Mouse (Mus musculus): ENCODE measurements at regions not wholly inside any gene's neighbourhood (a gene's known extent, or its start where the extent isn't known, plus 50 kb on each side); places are given as distances from the start of the nearest gene placed in this dataset.

GRCm38 (mm10) chr1:34642304-34642893, 62.9 kb downstream of the Amer3 start:
- DNase-seq = peak; percentile 88 to 92

DNA sequence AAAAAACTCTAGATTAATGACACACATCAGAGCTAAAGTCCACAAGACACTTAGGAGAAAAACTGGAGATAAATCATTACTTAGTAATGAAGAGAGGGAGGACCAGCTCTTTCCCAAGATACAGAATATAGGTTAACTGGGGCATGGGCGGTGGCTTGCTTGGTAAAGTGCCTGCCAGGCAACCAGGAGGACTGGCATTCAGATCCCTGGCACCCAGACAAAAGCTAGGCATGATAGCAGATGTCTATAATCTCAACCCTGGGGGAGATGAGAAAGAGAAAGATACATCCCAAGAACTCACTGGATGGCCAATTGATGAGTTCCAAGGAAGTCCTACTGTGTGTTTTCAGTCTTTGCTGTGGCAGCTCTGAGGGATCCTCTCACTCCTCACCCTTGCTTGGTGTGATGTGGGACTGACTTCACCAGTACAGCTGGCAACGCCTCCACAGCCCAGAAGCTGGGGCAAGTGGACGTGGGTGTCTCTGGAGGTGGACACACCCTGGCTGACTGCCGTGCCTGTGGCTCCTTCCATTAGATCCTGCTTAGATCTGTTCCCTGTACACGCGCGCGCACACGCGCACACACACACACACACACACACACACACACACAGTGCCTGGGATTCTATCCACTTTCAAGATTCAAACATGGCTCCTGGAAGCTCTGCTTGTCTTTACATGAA, 74.6 kb downstream of the Amer3 start:
- DNase-seq = peak; percentile 57 to 73

DNA sequence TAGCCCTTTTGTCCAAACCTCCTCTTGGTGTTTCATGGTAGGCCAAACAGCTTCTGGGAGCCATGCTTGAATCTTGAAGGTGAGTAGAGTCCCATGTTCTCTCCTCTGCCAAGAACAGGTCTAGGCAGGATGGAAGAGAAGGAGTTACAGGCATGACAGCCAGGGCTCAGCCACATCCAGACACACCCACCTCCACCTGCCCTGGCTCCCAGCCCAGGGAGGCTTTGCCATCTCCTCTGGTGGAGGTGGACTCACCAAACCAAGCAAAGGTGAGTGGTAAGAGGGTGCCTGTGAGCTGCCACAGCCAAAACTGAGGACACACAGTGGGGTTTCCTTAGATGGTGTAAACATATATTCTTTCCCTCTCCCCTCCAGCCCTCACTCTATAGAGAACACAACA, 78.0 kb downstream of the Amer3 start:
- no peak for DNase-seq

GRCm38 (mm10) chr1:34663875-34664547, 84.6 kb downstream of the Amer3 start:
- peak; percentile 50 to 68 for DNase-seq

GRCm38 (mm10) chr1:34664816-34665511, 85.5 kb downstream of the Amer3 start:
- DNase-seq = peak; percentile 57 to 77

DNA sequence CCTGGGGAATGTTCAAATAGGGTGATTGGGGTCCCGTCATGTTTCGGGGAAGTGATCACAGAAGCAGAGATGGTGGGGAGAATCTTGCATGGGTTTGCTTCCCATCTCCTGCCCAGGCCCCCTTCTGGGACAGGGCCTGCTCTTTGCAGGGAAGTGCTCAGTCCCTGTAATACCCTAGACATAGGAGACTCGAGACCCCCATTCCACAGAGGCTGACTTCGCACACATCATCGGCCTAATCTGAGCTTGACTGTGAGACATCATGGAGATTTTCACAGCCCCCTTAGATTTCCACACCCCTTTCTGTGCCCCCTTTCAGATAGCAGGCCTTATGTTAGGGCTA, 86.0 kb downstream of the Amer3 start:
- DNase-seq = no peak

DNA sequence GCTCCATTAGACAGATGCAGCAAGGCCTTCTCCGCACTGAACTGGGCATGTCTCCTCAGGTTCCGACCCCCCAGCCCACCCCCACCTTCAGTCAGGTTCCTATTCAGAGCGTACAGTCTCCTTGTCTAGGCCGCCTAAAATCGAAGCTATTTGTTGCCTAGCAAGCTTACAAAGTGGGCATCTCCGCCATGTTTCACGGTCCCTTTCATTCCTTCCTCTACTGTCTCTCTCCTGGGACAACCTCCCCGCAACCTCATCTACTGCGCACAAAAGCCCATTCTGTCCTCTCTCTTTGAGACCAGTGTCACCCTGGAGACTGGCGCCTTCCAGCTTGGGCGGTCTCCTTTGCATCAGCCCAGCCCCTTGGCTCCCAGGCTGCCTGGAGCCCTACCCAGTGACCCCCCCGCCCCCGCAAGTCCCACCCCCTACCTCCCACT, 86.8 kb downstream of the Amer3 start:
- peak; percentile 36 to 51 for DNase-seq

GRCm38 (mm10) chr1:34677105-34677741, 97.8 kb downstream of the Amer3 start:
- peak; percentile 21 to 23 for DNase-seq

DNA sequence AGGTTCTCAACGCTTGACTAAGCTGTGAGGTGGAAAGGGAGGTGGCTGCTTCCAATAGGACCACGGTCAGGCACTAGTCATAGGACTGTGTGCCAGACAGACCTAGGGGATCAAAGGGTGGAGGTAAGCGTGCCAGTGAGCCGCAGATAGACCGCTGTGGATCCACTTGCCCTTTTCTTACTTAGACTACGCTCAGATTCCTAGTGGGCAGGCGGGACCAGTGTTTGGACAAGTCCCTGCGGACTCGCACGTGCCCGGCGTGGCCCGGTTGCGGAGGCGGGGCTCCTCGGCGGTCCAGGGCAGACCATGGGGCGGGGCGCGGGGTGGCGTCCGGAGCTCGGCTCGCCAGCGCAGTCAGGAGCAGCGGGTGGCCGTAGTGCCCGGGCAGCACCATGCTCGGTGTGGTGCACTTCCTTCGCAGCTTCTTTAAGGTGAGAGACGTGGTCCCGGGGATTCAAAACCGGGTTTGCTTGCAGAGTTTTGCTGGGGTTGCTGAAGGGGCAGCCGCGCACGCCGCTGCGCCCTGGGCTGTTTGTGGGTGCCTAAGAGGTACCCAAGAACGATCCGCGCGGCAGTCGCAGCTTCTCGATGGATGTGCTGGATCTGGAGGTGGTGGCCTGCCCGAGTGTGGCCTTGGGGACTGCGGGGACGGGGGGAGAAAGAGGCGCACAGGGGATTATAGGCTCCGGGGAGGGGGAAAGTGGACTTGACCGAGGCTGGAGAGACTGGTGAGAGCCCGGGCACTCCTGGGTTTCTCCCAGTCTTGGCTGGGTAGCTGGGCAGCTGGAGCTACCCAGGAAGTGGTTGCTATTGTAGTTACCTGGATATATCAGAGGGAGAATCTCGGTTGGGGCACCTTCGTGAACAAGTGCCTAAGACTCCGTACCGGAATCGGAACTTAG, 98.6 kb downstream of the Amer3 start:
- DNase-seq = peak; percentile 57 to 73

DNA sequence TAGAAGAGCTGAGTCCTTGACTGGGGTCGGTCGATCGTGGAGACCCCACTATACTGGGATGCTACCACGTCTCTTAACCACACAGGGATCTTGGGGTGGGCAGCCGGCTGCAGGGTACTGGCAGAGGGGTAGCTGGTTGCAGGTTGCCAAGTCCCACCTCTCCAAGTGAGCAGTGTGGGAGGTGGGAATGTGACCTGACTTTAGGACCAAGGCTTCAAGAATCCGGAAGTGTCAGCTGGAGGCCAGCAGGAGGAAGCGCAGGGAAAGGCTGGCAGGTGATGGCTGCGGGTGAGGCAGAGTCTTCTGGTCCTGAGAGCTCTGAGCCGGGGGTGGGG, 99.2 kb downstream of the Amer3 start:
- peak; percentile 24 to 25 for DNase-seq

DNA sequence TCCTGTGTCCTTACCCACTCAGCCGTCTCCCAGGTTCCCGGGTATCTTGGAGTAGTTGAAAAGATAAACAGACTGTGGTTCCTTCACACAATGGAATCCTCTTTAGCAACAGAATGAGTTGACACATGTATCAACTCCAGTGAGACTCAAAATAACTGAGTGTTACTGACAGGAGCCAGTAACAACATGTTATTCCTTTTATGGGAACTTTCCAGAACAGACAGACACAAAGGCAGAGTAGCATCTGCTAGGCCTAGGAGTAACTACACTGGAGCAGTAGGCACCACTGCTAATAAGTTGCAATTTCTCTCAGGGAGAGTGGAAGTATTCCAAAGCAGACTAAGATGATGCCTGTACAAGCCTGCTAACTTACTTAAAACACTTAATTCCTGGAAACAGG, 107.1 kb downstream of the Amer3 start:
- DNase-seq = no peak

GRCm38 (mm10) chr1:34696533-34696932, 117.1 kb downstream of the Amer3 start:
- DNase-seq = peak; percentile 27 to 46

DNA sequence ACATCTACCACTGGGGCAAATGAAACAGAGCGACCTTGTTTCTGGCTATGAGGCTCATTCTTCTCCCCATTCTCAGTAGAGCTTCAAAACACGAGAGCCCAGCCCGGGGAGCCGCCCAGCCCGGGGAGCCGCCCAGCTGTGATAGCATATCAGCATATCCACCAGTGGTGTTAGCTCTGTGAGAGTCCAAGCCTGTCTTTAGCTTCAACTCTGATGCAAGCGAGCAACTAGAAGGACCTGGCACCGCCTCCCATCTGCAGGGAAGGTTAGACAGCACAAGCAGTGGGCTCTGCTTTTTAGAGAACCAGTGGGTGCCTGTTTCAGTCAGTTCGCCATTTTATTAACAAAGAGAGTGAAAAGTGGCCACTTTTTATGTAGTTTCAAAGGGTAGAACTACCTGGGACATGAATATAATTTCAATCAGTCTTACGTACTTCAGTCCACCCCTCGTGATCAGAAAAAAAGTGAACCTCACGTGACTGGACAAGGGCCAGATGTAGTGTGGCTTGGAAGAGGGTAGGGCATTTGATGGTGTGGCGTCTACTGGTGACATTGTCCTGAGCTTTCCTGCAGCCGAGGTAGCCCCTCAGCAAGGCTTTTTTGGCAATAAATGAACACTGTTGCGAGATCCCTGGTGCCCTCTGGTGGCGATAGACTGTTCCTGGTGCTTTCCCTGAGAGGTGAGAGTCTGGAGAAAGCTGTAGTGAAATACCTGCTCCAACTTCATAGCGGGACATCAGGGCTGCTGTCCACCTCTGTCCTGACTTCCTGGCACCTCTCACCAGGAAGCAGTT, 121.0 kb downstream of the Amer3 start:
- DNase-seq = peak; percentile 86

GRCm38 (mm10) chr1:34701436-34701835, 122.0 kb downstream of the Amer3 start:
- DNase-seq = peak in 1 of 2 experiments; percentile 13

GRCm38 (mm10) chr1:34709089-34709488, 129.6 kb downstream of the Amer3 start:
- DNase-seq = no peak

DNA sequence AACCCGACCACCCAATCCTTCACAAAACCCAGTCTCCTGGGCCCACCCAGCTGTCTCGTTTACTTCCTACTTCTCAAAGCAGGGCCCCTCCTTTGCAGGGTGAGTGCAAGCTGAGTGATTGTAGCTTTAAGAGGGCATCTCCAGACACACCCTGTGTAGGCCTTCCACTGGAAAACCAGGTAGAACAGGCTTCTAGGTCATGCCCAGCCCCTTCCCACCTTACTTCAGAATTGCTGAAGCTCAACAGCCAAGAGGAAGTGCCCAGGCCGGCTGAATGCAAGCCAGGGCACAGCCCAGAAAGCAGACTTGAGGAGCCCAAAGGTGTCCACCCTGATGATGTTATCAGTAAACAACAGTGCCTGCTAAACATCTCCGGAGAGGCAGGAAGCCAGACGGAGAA, 120.2 kb downstream of the Fam168b start:
- DNase-seq = no peak

- no peak for DNase-seq
These were observed 110.7 kb downstream of the Fam168b start for GRCm38 (mm10) chr1:34732156-34732555.

- DNase-seq = no peak
These were observed 109.6 kb downstream of the Fam168b start for GRCm38 (mm10) chr1:34733026-34733913.

DNA sequence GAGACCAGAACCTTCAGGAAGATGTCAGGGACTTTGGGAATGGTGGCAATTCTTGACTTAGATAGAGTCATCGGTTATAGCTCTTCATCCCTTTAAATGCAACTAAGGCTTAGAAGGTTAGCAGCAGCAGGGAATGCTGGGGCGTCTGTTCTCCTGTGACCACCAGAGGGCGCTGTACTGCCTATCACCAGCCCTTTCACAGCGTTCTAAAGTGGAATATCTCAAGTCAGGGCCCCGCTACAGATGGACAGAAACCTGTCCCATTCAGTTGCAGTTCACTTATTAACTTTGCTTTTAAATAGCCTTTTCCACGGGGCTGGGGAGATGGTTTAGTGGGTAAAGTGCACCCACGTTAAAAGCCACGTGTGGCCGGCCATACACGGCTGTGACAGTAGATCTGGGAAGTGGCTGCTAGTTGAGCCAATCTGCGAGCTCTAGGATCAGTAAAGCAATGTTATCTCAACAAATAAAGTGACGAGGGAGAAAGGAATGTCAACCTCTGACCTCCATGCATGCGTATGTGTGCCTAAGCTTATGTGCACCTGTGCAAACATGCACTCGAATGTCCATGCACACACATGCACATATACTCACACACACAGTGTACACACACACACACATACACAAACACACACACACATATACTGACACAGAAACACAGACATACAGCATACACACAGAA, 104.3 kb downstream of the Fam168b start:
- DNase-seq = peak; percentile 88 to 90

- no peak for DNase-seq
These were observed 103.2 kb downstream of the Fam168b start for GRCm38 (mm10) chr1:34739621-34740020.

All from cerebellum, postnatal 10 days (tissue).